Mouse (Mus musculus) embryo, embryonic 9.5 days (tissue): ENCODE data around the gene Arhgap17.
A peak's percentile ranks its signal among the peaks of the same experiment; 100 is the strongest.

ENCODE experiments used
- DNase-seq: peaks from one replicate; pipeline ENCODE4 v3.0.0-alpha.2; 2017; ENCODE audit errors: extremely low spot score

Arhgap17 gene

GRCm38 (mm10) chr7:123287903-123288302 is 81.8 kb downstream of the Arhgap17 start:
- no peak for DNase-seq

GRCm38 (mm10) chr7:123285896-123286295 is 83.8 kb downstream of the Arhgap17 start:
- no peak for DNase-seq

- no peak for DNase-seq
Observed at GRCm38 (mm10) chr7:123283826-123284225, 85.9 kb downstream of the Arhgap17 start.

- no peak for DNase-seq
Observed at GRCm38 (mm10) chr7:123279797-123280196, 89.9 kb downstream of the Arhgap17 start.

GRCm38 (mm10) chr7:123276568-123276967 is 93.1 kb downstream of the Arhgap17 start:
- DNase-seq: no peak

- no peak for DNase-seq
Observed at GRCm38 (mm10) chr7:123273056-123273455, 96.7 kb downstream of the Arhgap17 start.

- no peak for DNase-seq
Observed at GRCm38 (mm10) chr7:123258103-123258502, 111.6 kb downstream of the Arhgap17 start.

GRCm38 (mm10) chr7:123254196-123254970 is 115.3 kb downstream of the Arhgap17 start:
- DNase-seq: no peak

- no peak for DNase-seq
Observed at GRCm38 (mm10) chr7:123253396-123253795, 116.3 kb downstream of the Arhgap17 start.

GRCm38 (mm10) chr7:123251343-123251742 is 118.4 kb downstream of the Arhgap17 start:
- DNase-seq: no peak

- no peak for DNase-seq
Observed at GRCm38 (mm10) chr7:123248166-123248565, 121.5 kb downstream of the Arhgap17 start.

- no peak for DNase-seq
Observed at GRCm38 (mm10) chr7:123246504-123247084, 123.1 kb downstream of the Arhgap17 start.

- DNase-seq: no peak
Observed at GRCm38 (mm10) chr7:123244833-123245232, 124.9 kb downstream of the Arhgap17 start.

GRCm38 (mm10) chr7:123242241-123242640 is 127.5 kb downstream of the Arhgap17 start:
- no peak for DNase-seq

GRCm38 (mm10) chr7:123240064-123240463 is 129.7 kb downstream of the Arhgap17 start:
- no peak for DNase-seq

GRCm38 (mm10) chr7:123238621-123239020 is 131.1 kb downstream of the Arhgap17 start:
- no peak for DNase-seq

- DNase-seq: peak; percentile 46
Observed at GRCm38 (mm10) chr7:123235449-123235848, 134.3 kb downstream of the Arhgap17 start.
